Mouse (Mus musculus): ENCODE results near the gene Gtf3c2.

DNA sequence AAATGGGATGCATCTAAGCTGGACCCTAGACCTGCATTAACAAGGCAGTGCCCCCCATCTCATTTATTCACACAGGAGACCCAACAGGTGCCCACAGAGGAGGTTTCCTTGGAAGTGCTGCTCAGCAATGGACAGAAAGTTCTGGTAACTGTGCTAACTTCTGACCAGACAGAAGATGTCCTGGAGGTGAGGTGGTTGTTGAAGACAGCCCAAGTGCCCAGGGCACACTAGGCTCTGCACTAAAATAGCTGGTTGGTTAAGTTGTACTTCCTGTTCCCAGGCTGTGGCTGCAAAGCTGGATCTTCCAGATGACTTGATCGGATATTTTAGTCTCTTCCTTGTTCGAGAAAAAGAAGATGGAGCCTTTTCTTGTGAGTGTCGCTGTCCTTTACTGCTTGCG, 15.7 kb upstream of the Gtf3c2 start:
- TF ChIP-seq POLR2A (IDR thresholded peaks at IDR 0.05; ENCODE audit: insufficient read depth, low read depth, low read length) (no peak), CTCF (IDR thresholded peaks at IDR 0.05; ENCODE audit: insufficient read depth, low read depth, low read length) (no peak)

All from olfactory bulb, adult 2 months (tissue).